Mouse (Mus musculus): ENCODE results near the gene Atp2b4.

Gene Atp2b4

GRCm38 (mm10) chr1:133800948-133801393, at the start of gene Atp2b4:
Atp2b4 (minus strand) TSS chr1:133801041.
- in situ Hi-C loops (cut with MboI; ENCODE audit: unreplicated experiment in 2 of 2): no loop called here

GRCm38 (mm10) chr1:133844734-133845133, 43.9 kb upstream of the Atp2b4 start:
- in situ Hi-C loops (cut with MboI; ENCODE audit: unreplicated experiment in 2 of 2): no loop called here

- in situ Hi-C loops (cut with MboI; ENCODE audit: unreplicated experiment in 2 of 2): no loop called here
These were observed 43.1 kb upstream of the Atp2b4 start for GRCm38 (mm10) chr1:133843900-133844299.

- in situ Hi-C loops (cut with MboI; ENCODE audit: unreplicated experiment in 2 of 2): no loop called here
These were observed 42.5 kb upstream of the Atp2b4 start for GRCm38 (mm10) chr1:133843370-133843769.

- in situ Hi-C loops (cut with MboI; ENCODE audit: unreplicated experiment in 2 of 2): no loop called here
These were observed 41.4 kb upstream of the Atp2b4 start for GRCm38 (mm10) chr1:133842074-133842725.

GRCm38 (mm10) chr1:133841171-133841926, 40.5 kb upstream of the Atp2b4 start:
- in situ Hi-C loops (cut with MboI; ENCODE audit: unreplicated experiment in 2 of 2): no loop called here

- in situ Hi-C loops (cut with MboI; ENCODE audit: unreplicated experiment in 2 of 2): no loop called here
These were observed 39.7 kb upstream of the Atp2b4 start for GRCm38 (mm10) chr1:133840530-133840929.

GRCm38 (mm10) chr1:133834309-133834708, 33.5 kb upstream of the Atp2b4 start:
- in situ Hi-C loops (cut with MboI; ENCODE audit: unreplicated experiment in 2 of 2): no loop called here

- in situ Hi-C loops (cut with MboI; ENCODE audit: unreplicated experiment in 2 of 2): no loop called here
These were observed 31.9 kb upstream of the Atp2b4 start for GRCm38 (mm10) chr1:133832781-133833180.

- in situ Hi-C loops (cut with MboI; ENCODE audit: unreplicated experiment in 2 of 2): no loop called here
These were observed 25.4 kb upstream of the Atp2b4 start for GRCm38 (mm10) chr1:133826193-133826592.

GRCm38 (mm10) chr1:133825543-133825942, 24.7 kb upstream of the Atp2b4 start:
- in situ Hi-C loops (cut with MboI; ENCODE audit: unreplicated experiment in 2 of 2): no loop called here

- in situ Hi-C loops (cut with MboI; ENCODE audit: unreplicated experiment in 2 of 2): no loop called here
These were observed 24.3 kb upstream of the Atp2b4 start for GRCm38 (mm10) chr1:133825140-133825539.

GRCm38 (mm10) chr1:133821144-133821543, 20.3 kb upstream of the Atp2b4 start:
- in situ Hi-C loops (cut with MboI; ENCODE audit: unreplicated experiment in 2 of 2): no loop called here

- in situ Hi-C loops (cut with MboI; ENCODE audit: unreplicated experiment in 2 of 2): no loop called here
These were observed 19.3 kb upstream of the Atp2b4 start for GRCm38 (mm10) chr1:133820100-133820499.

GRCm38 (mm10) chr1:133818531-133818930, 17.7 kb upstream of the Atp2b4 start:
- in situ Hi-C loops (cut with MboI; ENCODE audit: unreplicated experiment in 2 of 2): no loop called here

- in situ Hi-C loops (cut with MboI; ENCODE audit: unreplicated experiment in 2 of 2): no loop called here
These were observed 15.1 kb upstream of the Atp2b4 start for GRCm38 (mm10) chr1:133815747-133816491.

GRCm38 (mm10) chr1:133809376-133809775, 8.5 kb upstream of the Atp2b4 start:
- in situ Hi-C loops (cut with MboI; ENCODE audit: unreplicated experiment in 2 of 2): no loop called here

- in situ Hi-C loops (cut with MboI; ENCODE audit: unreplicated experiment in 2 of 2): no loop called here
These were observed 7.2 kb upstream of the Atp2b4 start for GRCm38 (mm10) chr1:133808020-133808419.

- in situ Hi-C loops (cut with MboI; ENCODE audit: unreplicated experiment in 2 of 2): no loop called here
These were observed 902 bp upstream of the Atp2b4 start for GRCm38 (mm10) chr1:133801743-133802142.

- in situ Hi-C loops (cut with MboI; ENCODE audit: unreplicated experiment in 2 of 2): no loop called here
These were observed 329 bp downstream of the Atp2b4 start for GRCm38 (mm10) chr1:133800512-133800911.

GRCm38 (mm10) chr1:133799686-133800445, 975 bp downstream of the Atp2b4 start:
- in situ Hi-C loops (cut with MboI; ENCODE audit: unreplicated experiment in 2 of 2): no loop called here

Data from v-Abl transformed pro-B cells (cell line).